Mouse (Mus musculus): ENCODE data around the gene Ddhd1.

GRCm38 (mm10) chr14:45660315-45660714 lies 2.4 kb upstream of the Ddhd1 start:
- TF ChIP-seq CHD2 (IDR thresholded peaks at IDR 0.05; ENCODE audit: low read depth, low read length) (no peak), MAFK (IDR thresholded peaks at IDR 0.05; ENCODE audit: insufficient read depth, low read depth, low read length) (no peak)
